Mouse (Mus musculus) ES-Bruce4 (cell line): ENCODE data around the gene Hps6.

Experiments
- CTCF ChIP-seq: IDR thresholded peaks from one replicate; pipeline ENCODE4 v1.8.1; 2011; ENCODE audit warnings: low read depth, low read length
- POLR2A ChIP-seq: IDR thresholded peaks from one replicate; pipeline ENCODE4 v1.8.1; 2011; ENCODE audit warnings: low read length; ENCODE audit not compliant: insufficient read depth

DNA sequence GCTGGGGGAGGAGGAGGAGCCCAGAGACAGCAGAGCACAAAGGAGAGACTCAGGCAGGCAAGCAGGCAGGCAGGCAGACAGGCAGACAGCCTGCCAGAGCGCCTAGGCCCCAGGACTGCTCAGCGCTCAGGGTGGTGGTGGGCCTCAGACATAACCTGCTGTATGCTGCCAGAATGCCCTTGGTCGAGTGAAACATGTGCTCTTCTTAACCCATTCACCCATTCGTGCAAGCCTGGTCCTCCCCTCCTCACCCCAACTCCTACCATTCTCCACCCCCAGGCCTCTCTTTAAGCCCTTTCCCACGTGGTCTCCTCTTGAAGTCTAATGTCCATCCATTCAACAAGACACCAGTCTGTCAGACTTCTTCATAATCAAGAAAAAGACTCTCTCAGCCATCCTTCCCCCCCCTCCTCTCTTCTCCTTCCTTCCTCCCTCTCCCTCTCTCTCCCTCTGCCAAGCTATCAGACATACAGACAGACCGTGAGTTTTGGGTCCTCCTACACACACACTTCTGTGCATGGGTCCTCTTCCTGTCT lies 39.2 kb downstream of the Hps6 start:
- TF ChIP-seq POLR2A (peak; percentile 34), CTCF (no peak)
